Mouse (Mus musculus) megakaryocyte, embryonic 14.5 days (primary cell): Measurements from ENCODE around the gene Ilf2.

Experiments
- FLI1 ChIP-seq: IDR thresholded peaks from 2 replicates; pipeline ENCODE4 v1.6.1; 2012; ENCODE audit warnings: low read length, inconsistent platforms, mixed read lengths
- GATA1 ChIP-seq: IDR thresholded peaks from 3 replicates; pipeline ENCODE4 v1.6.1; 2012; ENCODE audit warnings: mixed read lengths, low read length, inconsistent platforms, borderline replicate concordance

DNA sequence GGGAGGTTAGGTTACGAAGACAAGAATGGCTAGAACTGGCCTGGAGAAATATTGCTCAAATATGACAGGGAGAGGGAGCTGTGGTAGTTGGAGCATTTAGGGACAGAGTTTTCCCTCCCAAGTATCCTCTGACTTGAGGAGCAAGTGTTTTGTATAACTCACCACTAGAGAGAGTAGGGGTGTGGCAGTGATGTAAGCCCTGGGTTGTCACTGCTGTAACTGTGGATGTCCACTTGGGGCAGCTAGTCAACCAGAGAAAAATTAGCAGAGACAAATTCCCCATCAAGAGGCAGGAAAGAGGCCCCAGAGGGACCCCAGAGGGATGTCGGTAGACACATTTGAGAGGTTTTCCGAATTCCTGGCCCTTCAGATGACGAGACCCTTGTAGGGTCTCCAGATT lies 49.5 kb downstream of the Ilf2 start:
- no peak for TF ChIP-seq GATA1
- TF ChIP-seq FLI1: no peak
